Mouse (Mus musculus) thymus, adult 2 months (tissue): ENCODE data around the gene Brip1. TPM values are rescaled to one million over a fixed set of nuclear protein-coding genes. Genes with fewer than 3 reads are reported as not detected.
A peak's percentile ranks its signal among the peaks of the same experiment; 100 is the strongest.

Experiments used
- DNase-seq: peaks from one replicate; pipeline ENCODE4 v3.0.0; 2021
- H3K27ac ChIP-seq: fragments of 200-500 bp; 2 replicates; pipeline ENCODE4 v1.5.1; 2012; ENCODE audit warnings: low read length, control low read depth; ENCODE audit not compliant: control insufficient read depth, insufficient read depth
- H3K27me3 ChIP-seq: fragments of 200-500 bp; 2 replicates; pipeline ENCODE4 v1.6.1; 2012; ENCODE audit warnings: mild to moderate bottlenecking, low read length, moderate library complexity, mixed read lengths; ENCODE audit not compliant: control insufficient read depth, insufficient read depth
- H3K36me3 ChIP-seq: fragments of 200-500 bp; 2 replicates; pipeline ENCODE4 v1.6.1; 2012; ENCODE audit warnings: mild to moderate bottlenecking, low read length, moderate library complexity; ENCODE audit not compliant: control insufficient read depth, insufficient read depth
- H3K4me1 ChIP-seq: fragments of 200-500 bp; replicated peaks from 2 replicates; pipeline ENCODE4 v1.6.1; 2012; ENCODE audit warnings: low read length; ENCODE audit not compliant: control insufficient read depth, insufficient read depth
- H3K4me3 ChIP-seq: fragments of 200-500 bp; 2 replicates; pipeline ENCODE4 v1.5.1; 2012; ENCODE audit warnings: mild to moderate bottlenecking, low read length, control low read depth, moderate library complexity; ENCODE audit not compliant: control insufficient read depth, insufficient read depth
- CTCF ChIP-seq: fragments of 200-500 bp; IDR thresholded peaks from 2 replicates; pipeline ENCODE4 v1.5.1; 2012; ENCODE audit warnings: mild to moderate bottlenecking, control low read depth, low read length, moderate library complexity, borderline replicate concordance; ENCODE audit not compliant: control insufficient read depth, poor library complexity, insufficient read depth; ENCODE audit errors: extremely low read depth
- POLR2A ChIP-seq: fragments of 200-500 bp; IDR thresholded peaks from 2 replicates; pipeline ENCODE4 v1.6.1; 2012; ENCODE audit warnings: mild to moderate bottlenecking, low read length, control low read depth, moderate library complexity; ENCODE audit not compliant: control insufficient read depth, poor library complexity, insufficient read depth; ENCODE audit errors: extremely low read depth
- WGBS: fragments of 180-500 bp; shearing (Covaris S2); methylation state at CpG from one replicate; pipeline ENCODE4 v1.1.7; 2018; 5-methylcytosine and 5-hydroxymethylcytosine counted together
- polyA plus RNA-seq: library from polyadenylated mRNA; depleted of rRNA; stranded (reverse); fragments of >200 nt; gene quantifications from 2 replicates; pipeline ENCODE4 v1.2.3, GENCODE M21; 2012; rRNA removed

Brip1 gene
- 1.9 and 2.8 TPM in 2 replicates for polyA plus RNA-seq

DNA sequence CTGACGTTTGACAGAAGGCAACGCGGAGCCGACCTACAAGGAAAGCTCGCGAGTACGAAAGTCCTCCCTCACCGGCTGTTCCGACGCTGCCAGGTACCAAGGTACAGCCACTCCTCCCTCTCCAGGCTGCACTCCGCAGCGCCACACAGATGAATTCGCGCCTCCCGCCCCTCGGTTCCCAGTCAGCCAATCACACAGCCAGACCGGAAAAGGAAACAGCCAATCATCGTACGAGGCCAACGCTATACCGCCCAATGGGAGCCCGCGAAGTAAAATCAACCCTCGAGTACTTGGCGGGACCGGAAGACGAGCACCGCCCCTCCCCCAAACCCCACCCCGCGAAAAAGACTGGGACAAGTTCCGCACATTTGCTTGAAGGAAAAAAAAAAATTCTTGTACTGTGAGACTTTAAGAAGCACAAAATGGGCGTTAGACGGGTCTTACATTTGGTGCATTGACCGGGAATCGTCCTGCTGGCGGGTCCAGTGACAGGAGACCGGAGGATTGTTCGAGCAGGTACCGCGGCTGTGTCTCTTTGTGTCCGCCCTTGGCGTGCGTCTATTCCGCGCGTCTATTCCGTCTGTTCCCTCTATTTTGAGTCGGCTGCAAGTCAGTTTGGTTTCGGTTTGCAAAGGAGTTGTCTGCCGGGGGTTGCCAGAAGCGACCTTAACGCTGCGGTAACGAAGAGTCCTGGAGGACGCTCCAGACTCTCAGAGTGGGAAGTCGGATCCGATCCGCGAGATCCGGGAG, at the start of gene Brip1:
Gene Brip1 (minus strand): TSS at position 157 of the 750 bp plus-strand sequence.
- Histone ChIP-seq H3K4me3 (peak within 1 kb of the TSS; percentile 87), H3K36me3 (peaks cover 8% of the 10 kb centered on the region), H3K27me3 (no peaks in the 10 kb centered on the region), H3K4me1 (peaks cover 10% of the 10 kb centered on the region), H3K27ac (peak within 1 kb of the TSS; percentile 84)
- DNase-seq, result peak; percentile 91
- TF ChIP-seq CTCF, result no peak
- TF ChIP-seq POLR2A, result peak; percentile 68
- WGBS, result under 1% methylated on average over 60 of the region's 60 CpGs

DNA sequence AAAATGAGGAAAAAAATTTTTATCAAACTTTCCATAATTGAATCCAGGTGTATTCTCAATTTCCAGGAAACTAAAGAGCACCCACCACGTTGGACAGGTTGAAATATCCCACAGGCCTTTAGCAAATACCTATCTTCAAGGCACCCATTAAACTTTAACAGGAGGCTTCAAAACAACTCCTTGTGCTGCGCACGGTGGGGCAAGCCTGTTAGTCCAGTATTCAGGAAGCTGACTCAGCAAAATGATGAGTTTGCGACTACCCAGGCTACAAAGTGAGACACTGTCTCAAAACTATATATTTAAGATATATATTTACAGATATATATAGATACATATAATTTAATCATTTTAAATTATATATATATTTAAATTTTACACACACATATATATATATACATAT, 31.5 kb upstream of the Brip1 start:
- Histone ChIP-seq H3K36me3 (peaks cover 34% of the 10 kb centered on the region), H3K27me3 (no peaks in the 10 kb centered on the region), H3K4me3 (no peak overlapping the region), H3K4me1 (no peaks in the 10 kb centered on the region), H3K27ac (no peak overlapping the region)
- 85% methylated on average over 4 of the region's 4 CpGs for WGBS
- no peak for TF ChIP-seq CTCF
- no peak for TF ChIP-seq POLR2A
- DNase-seq, result no peak

DNA sequence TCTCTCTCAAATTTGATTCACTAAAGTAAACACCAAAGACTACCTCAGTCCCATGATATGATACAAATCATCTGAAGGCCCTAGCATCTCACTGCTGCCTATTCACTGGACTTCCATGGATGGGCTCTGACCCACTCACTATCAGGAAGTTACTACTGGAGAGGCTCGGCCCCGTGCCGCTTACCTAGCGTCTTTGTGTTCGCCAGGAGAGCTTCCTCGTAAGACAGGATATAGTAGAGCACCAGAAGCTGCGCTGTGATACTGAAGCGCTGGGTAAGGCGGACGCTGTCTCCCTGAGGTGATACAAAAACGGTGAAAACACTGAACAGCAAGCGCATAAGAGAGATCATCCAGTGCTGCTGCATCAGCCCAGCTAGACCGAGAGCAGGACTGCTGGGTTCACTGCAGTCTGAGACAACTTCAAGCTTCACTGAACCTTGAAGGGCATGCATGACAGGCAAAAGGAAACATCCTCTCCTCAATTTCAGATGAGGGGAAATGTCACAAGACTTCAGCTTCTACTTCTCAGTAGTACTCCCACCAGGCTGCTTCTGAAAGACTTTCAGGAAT, 30.9 kb upstream of the Brip1 start:
- Histone ChIP-seq H3K4me1 (no peaks in the 10 kb centered on the region), H3K4me3 (no peak overlapping the region), H3K27ac (no peak overlapping the region), H3K36me3 (peaks cover 34% of the 10 kb centered on the region), H3K27me3 (no peaks in the 10 kb centered on the region)
- no peak for DNase-seq
- WGBS, result 97% methylated on average over 13 of the region's 13 CpGs
- no peak for TF ChIP-seq CTCF
- no peak for TF ChIP-seq POLR2A

DNA sequence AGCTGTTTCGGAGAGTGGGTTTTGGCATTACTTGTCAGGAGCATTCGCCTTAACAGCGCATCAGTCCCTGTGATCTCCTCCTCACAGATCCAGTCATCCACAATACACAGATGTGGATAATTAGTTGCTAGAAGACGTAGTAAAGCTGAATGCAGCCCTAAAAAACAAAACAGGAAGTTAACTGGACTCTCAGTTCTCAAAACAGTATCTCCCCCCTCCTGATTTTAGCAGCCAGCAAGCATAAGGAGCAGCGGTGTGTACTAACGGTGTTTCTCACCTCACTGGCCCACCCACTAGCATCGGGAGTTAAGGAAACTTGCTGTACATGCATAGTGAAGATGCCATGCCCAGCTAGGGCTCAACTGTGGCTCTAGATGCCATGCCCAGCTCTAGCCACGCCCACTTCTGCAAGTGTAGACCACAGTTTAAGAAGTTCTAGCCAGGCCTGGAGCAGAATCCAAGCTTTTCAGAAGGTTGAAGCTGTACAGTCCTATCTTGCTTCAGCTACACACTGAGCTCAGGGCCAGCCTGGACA, 25.7 kb upstream of the Brip1 start:
- H3K27me3 ChIP-seq, result no peaks in the 10 kb centered on the region
- no peak overlapping the region for H3K4me3 ChIP-seq
- no peak for DNase-seq
- H3K36me3 ChIP-seq, result peaks cover 30% of the 10 kb centered on the region
- 97% methylated on average over 8 of the region's 8 CpGs for WGBS
- no peaks in the 10 kb centered on the region for H3K4me1 ChIP-seq
- TF ChIP-seq POLR2A (no peak), CTCF (no peak)
- no peak overlapping the region for H3K27ac ChIP-seq

DNA sequence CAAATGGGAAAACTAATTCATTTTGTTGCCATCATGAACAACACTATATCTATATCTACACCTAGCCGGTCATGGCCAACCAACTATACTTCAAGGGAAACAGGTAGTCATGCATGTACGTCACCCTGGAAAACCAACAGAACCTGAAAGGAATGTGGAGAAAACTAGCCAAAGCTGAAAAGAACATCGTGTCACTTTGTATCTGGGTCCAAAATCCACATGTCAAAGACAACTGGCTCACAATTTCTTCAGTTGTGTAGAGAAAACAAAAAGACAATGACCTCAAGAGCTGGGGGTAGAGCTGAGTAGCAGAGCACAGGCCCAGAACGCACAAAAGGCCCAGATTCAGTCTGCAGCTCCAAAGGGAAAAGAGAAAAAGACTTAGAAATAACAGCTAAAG, 24.8 kb upstream of the Brip1 start:
- no peak overlapping the region for H3K4me3 ChIP-seq
- peaks cover 33% of the 10 kb centered on the region for H3K36me3 ChIP-seq
- TF ChIP-seq POLR2A, result no peak
- no peak for TF ChIP-seq CTCF
- H3K27me3 ChIP-seq, result no peaks in the 10 kb centered on the region
- WGBS, result 94% methylated on average over 4 of the region's 4 CpGs
- no peak overlapping the region for H3K27ac ChIP-seq
- DNase-seq, result no peak
- no peaks in the 10 kb centered on the region for H3K4me1 ChIP-seq

DNA sequence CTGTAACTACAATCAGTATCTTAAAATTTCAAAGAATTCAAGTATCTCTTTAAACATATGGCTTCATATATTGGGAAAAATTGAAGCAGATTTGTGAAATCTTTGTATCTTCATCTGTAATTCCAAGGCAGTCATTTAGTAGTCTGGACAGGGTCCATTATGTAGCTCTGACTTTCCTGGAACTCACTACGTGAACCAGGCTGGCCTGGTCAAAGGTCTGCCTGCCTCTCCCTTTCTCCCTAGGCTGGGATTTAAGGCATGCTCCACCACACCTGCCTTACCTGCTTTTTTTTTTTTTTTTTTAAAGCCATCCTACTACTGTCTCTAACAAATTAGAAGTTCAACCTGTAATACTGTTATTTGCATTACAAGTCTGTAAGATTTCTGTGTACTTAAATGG, 10.8 kb upstream of the Brip1 start:
- 100% methylated on average over 1 of the region's 1 CpGs for WGBS
- no peak overlapping the region for H3K4me3 ChIP-seq
- peaks cover 51% of the 10 kb centered on the region for H3K36me3 ChIP-seq
- no peak overlapping the region for H3K27ac ChIP-seq
- DNase-seq, result no peak
- H3K4me1 ChIP-seq, result no peaks in the 10 kb centered on the region
- no peak for TF ChIP-seq POLR2A
- no peak for TF ChIP-seq CTCF
- no peaks in the 10 kb centered on the region for H3K27me3 ChIP-seq

DNA sequence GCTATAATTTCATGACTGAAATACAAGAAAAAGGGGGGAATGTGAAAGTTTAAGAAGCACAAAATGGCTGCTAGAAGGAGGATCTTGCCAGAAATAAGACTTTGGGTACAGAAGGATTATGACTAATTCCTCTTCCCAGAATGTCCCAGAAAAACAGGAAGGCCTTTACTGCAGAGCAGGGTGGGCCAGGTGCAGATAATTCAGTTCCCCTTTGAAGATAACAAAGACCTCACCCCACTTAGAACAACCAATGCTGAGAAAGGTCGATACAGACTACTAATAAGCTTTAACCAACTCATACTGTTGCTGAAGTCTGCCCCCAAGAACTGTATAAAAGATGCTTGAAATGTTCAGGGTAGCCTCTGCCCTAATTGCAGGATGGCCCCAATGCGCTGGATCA, 8.1 kb upstream of the Brip1 start:
- Histone ChIP-seq H3K4me3 (no peak overlapping the region), H3K36me3 (peaks cover 50% of the 10 kb centered on the region), H3K27me3 (no peaks in the 10 kb centered on the region), H3K4me1 (no peaks in the 10 kb centered on the region), H3K27ac (no peak overlapping the region)
- DNase-seq, result no peak
- WGBS, result 97% methylated on average over 2 of the region's 2 CpGs
- TF ChIP-seq CTCF (no peak), POLR2A (no peak)
